Mouse (Mus musculus) limb, embryonic 12.5 days (tissue): Measurements from ENCODE around the gene Zswim4. TPM values are rescaled to one million over a fixed set of nuclear protein-coding genes. Genes with fewer than 3 reads are reported as not detected.

Source experiments
- ATAC-seq: fragments of 200-750 bp; cut with Nextera tagmentation; 2 replicates; pipeline ENCODE4 v1.8.0; 2017; ENCODE audit warnings: low read depth, moderate TSS enrichment; ENCODE audit not compliant: insufficient number of reproducible peaks, insufficient read depth, low FRiP score, low TSS enrichment
- H3K27ac ChIP-seq: fragments of 300-500 bp; sonication (generic); 2 replicates; pipeline ENCODE4 v1.5.1; 2016; ENCODE audit warnings: mild to moderate bottlenecking, moderate library complexity
- H3K27me3 ChIP-seq: fragments of 300-500 bp; sonication (generic); 2 replicates; pipeline ENCODE4 v1.6.1; 2016; ENCODE audit warnings: mild to moderate bottlenecking, moderate library complexity
- H3K36me3 ChIP-seq: fragments of 300-500 bp; sonication (generic); 2 replicates; pipeline ENCODE4 v1.6.1; 2016; ENCODE audit warnings: mild to moderate bottlenecking, moderate library complexity
- H3K4me1 ChIP-seq: fragments of 300-500 bp; sonication (generic); replicated peaks from 2 replicates; pipeline ENCODE4 v1.6.1; 2016
- H3K4me2 ChIP-seq: fragments of 300-500 bp; sonication (generic); 2 replicates; pipeline ENCODE4 v1.6.1; 2016; ENCODE audit warnings: mild to moderate bottlenecking, moderate library complexity
- H3K4me3 ChIP-seq: fragments of 300-500 bp; sonication (generic); replicated peaks from 2 replicates; pipeline ENCODE4 v1.5.1; 2016; ENCODE audit warnings: mild to moderate bottlenecking
- H3K9ac ChIP-seq: fragments of 300-500 bp; sonication (generic); replicated peaks from 2 replicates; pipeline ENCODE4 v1.6.1; 2016; ENCODE audit warnings: mild to moderate bottlenecking, moderate library complexity
- H3K9me3 ChIP-seq: fragments of 300-500 bp; sonication (generic); 2 replicates; pipeline ENCODE4 v1.6.1; 2016; ENCODE audit warnings: mild to moderate bottlenecking, moderate library complexity
- WGBS: fragments of 180-500 bp; shearing (Covaris S2); methylation state at CpG from one replicate; pipeline ENCODE4 v1.1.7; 2016; 5-methylcytosine and 5-hydroxymethylcytosine counted together
- microRNA counts: library from miRNA; unstranded; fragments of <30 nt; microRNA quantifications from one replicate; lab custom pipeline; 2017
- microRNA-seq: library from miRNA; unstranded; fragments of <30 nt; microRNA quantifications from one replicate; pipeline ENCODE4, GENCODE M21; 2017
- polyA plus RNA-seq: library from polyadenylated mRNA; unstranded; fragments of >200 nt; fragmentation: Nextera tagmentation; extraction: Ambion mirVana; gene quantifications from 2 replicates; pipeline ENCODE4 v1.2.1, GENCODE M21; 2016

Zswim4 gene
- polyA plus RNA-seq, 1 experiment from 2014 or later, result 33.1 TPM

- Histone ChIP-seq H3K4me2 (no peak overlapping the region), H3K27me3 (no peaks in the 10 kb centered on the region), H3K9ac (no peak overlapping the region), H3K4me1 (peaks cover 40% of the 10 kb centered on the region), H3K27ac (no peak overlapping the region), H3K36me3 (peaks cover 60% of the 10 kb centered on the region), H3K4me3 (no peak overlapping the region), H3K9me3 (no peaks in the 10 kb centered on the region)
- ATAC-seq, result no peak
- WGBS, result 92% methylated on average over 3 of the region's 3 CpGs
Observed at GRCm38 (mm10) chr8:84177405-84177804, 59.5 kb downstream of the Zswim4 start.

GRCm38 (mm10) chr8:84176560-84176959 is 60.3 kb downstream of the Zswim4 start:
- Histone ChIP-seq H3K27ac (0 out of 2 replicates have a peak overlapping the region, but pooled peaks have one; percentile 7), H3K27me3 (no peaks in the 10 kb centered on the region), H3K9ac (no peak overlapping the region), H3K4me1 (peaks cover 34% of the 10 kb centered on the region), H3K9me3 (no peaks in the 10 kb centered on the region), H3K4me3 (peak overlapping the region; percentile 4; the same call in 1 of the 2 replicates), H3K36me3 (peaks cover 68% of the 10 kb centered on the region), H3K4me2 (no peak overlapping the region)
- no peak for ATAC-seq
- WGBS, result 26% methylated on average over 3 of the region's 3 CpGs

GRCm38 (mm10) chr8:84173861-84174260 is 63.0 kb downstream of the Zswim4 start:
- 79% methylated on average over 6 of the region's 6 CpGs for WGBS
- Histone ChIP-seq H3K36me3 (peaks cover 85% of the 10 kb centered on the region), H3K9me3 (no peaks in the 10 kb centered on the region), H3K4me2 (no peak overlapping the region), H3K9ac (no peak overlapping the region), H3K27ac (no peak overlapping the region), H3K27me3 (no peaks in the 10 kb centered on the region), H3K4me3 (no peak overlapping the region), H3K4me1 (peaks cover 7% of the 10 kb centered on the region)
- no peak for ATAC-seq

GRCm38 (mm10) chr8:84170096-84170495 is 66.8 kb downstream of the Zswim4 start:
- WGBS, result 89% methylated on average over 5 of the region's 5 CpGs
- Histone ChIP-seq H3K4me2 (no peak overlapping the region), H3K4me1 (no peaks in the 10 kb centered on the region), H3K9me3 (no peaks in the 10 kb centered on the region), H3K36me3 (peaks cover 59% of the 10 kb centered on the region), H3K9ac (no peak overlapping the region), H3K4me3 (no peak overlapping the region), H3K27me3 (no peaks in the 10 kb centered on the region), H3K27ac (no peak overlapping the region)
- ATAC-seq, result no peak

- Histone ChIP-seq H3K36me3 (peaks cover 49% of the 10 kb centered on the region), H3K4me3 (no peak overlapping the region), H3K4me1 (no peaks in the 10 kb centered on the region), H3K9ac (no peak overlapping the region), H3K4me2 (no peak overlapping the region), H3K9me3 (no peaks in the 10 kb centered on the region), H3K27ac (no peak overlapping the region), H3K27me3 (no peaks in the 10 kb centered on the region)
- WGBS, result 88% methylated on average over 2 of the region's 2 CpGs
- no peak for ATAC-seq
Observed at GRCm38 (mm10) chr8:84167696-84168095, 69.2 kb downstream of the Zswim4 start.

MicroRNAs encoded within 50 kb of the gene (microRNA counts, 519-probe panel; counts per million panel counts)
- microRNA mmu-miR-181c (lab: Ali Mortazavi, UCI), result 3,021 counts per million, percentile 15 among the panel's probes with 10 or more counts
- 6,773 counts per million, percentile 82 among the panel's probes with 10 or more counts for microRNA mmu-miR-23a (lab: Ali Mortazavi, UCI)
- 7,993 counts per million, percentile 89 among the panel's probes with 10 or more counts for microRNA mmu-miR-27a (lab: Ali Mortazavi, UCI)

Small RNA genes lying within 50 kb of the gene (microRNA-seq; reads per million reads assigned to microRNA genes)
- gene Mir181c (6,849 reads per million, percentile 92 among the genes with 10 or more reads in this experiment), gene Mir181d (6,917 reads per million, percentile 92 among the genes with 10 or more reads in this experiment), gene Mir23a (11,831 reads per million, percentile 96 among the genes with 10 or more reads in this experiment), gene Mir24-2 (not detected), gene Mir27a (248 reads per million, percentile 62 among the genes with 10 or more reads in this experiment), gene Mir3074-2 (not detected)

Other genes starting within 250 kb of the Zswim4 start
- 13.0 and 14.4 TPM in 2 replicates for gene Samd1, start 239.4 kb downstream of the Zswim4 start, polyA plus RNA-seq
- 0.73 and 1.6 TPM in 2 replicates for gene 1700067K01Rik, start 235.6 kb downstream of the Zswim4 start, polyA plus RNA-seq
- 0.64 TPM in 1 of 2 replicates, not detected in the other for gene 2210011C24Rik, start 224.9 kb downstream of the Zswim4 start, polyA plus RNA-seq
- 4.7 and 6.7 TPM in 2 replicates for gene Palm3, start 215.6 kb downstream of the Zswim4 start, polyA plus RNA-seq
- 0.61 and 0.68 TPM in 2 replicates for gene Il27ra, start 194.5 kb downstream of the Zswim4 start, polyA plus RNA-seq
- gene Rln3, start 192.1 kb downstream of the Zswim4 start, polyA plus RNA-seq, result not detected in 2 replicates
- 1.5 and 1.9 TPM in 2 replicates for gene Gm10643, start 171.9 kb downstream of the Zswim4 start, polyA plus RNA-seq
- gene Rfx1, start 170.2 kb downstream of the Zswim4 start, polyA plus RNA-seq, result 10.1 and 11.1 TPM in 2 replicates
- 16.3 and 17.0 TPM in 2 replicates for gene Dcaf15, start 132.3 kb downstream of the Zswim4 start, polyA plus RNA-seq
- gene Podnl1, start 111.1 kb downstream of the Zswim4 start, polyA plus RNA-seq, result 0.83 and 1.1 TPM in 2 replicates
- 26.2 and 28.7 TPM in 2 replicates for gene Cc2d1a, start 89.1 kb downstream of the Zswim4 start, polyA plus RNA-seq
- gene 4930432K21Rik, start 89.0 kb downstream of the Zswim4 start, polyA plus RNA-seq, result 1.6 TPM in 2 replicates
- 3.3 and 5.5 TPM in 2 replicates for gene Nanos3, start 51.8 kb downstream of the Zswim4 start, polyA plus RNA-seq
- gene D8Ertd738e, start 12.7 kb upstream of the Zswim4 start, polyA plus RNA-seq, result 338 and 352 TPM in 2 replicates
- gene Mri1, start 20.3 kb upstream of the Zswim4 start, polyA plus RNA-seq, result 78.4 and 80.1 TPM in 2 replicates
- gene Ccdc130, start 33.3 kb upstream of the Zswim4 start, polyA plus RNA-seq, result 19.0 and 20.3 TPM in 2 replicates
- 8.0 and 11.9 TPM in 2 replicates for gene Cacna1a, start 151.4 kb upstream of the Zswim4 start, polyA plus RNA-seq